Mouse (Mus musculus) ES-E14 (cell line): ENCODE data around the gene Inmt. TPM values are rescaled to one million over a fixed set of nuclear protein-coding genes. Genes with fewer than 3 reads are reported as not detected.

ENCODE experiments used
- DNase-seq: peaks from one replicate; pipeline ENCODE4 v3.0.0-alpha.2; 2013; ENCODE audit warnings: low read depth, low spot score
- H3K27ac ChIP-seq: 2 replicates; pipeline ENCODE4 v1.5.1; 2012; ENCODE audit warnings: low read depth, mild to moderate bottlenecking, low read length, moderate library complexity, mixed read lengths; ENCODE audit not compliant: poor library complexity, insufficient read depth, severe bottlenecking
- H3K36me3 ChIP-seq: 2 replicates; pipeline ENCODE4 v1.6.1; 2012; ENCODE audit warnings: mild to moderate bottlenecking, low read length, moderate library complexity, mixed read lengths; ENCODE audit not compliant: control insufficient read depth, poor library complexity, insufficient read depth, severe bottlenecking
- H3K4me1 ChIP-seq, 2 experiments: fragments of 150-350 bp in 1 of 2; sonication (generic) in 1 of 2; 2 replicates each; pipeline ENCODE4 v1.6.1; 2012; ENCODE audit warnings: low read length in 2 of 2, mild to moderate bottlenecking in 1 of 2, mixed read lengths in 1 of 2; ENCODE audit not compliant: control insufficient read depth in 2 of 2, insufficient read depth in 2 of 2, poor library complexity in 1 of 2
- H3K4me3 ChIP-seq, 2 experiments: fragments of 150-350 bp in 1 of 2; sonication (generic) in 1 of 2; 2 replicates each; pipeline ENCODE4 v1.5.1; 2012; ENCODE audit warnings: low read length in 2 of 2, low read depth in 1 of 2, mild to moderate bottlenecking in 1 of 2, mixed read lengths in 1 of 2; ENCODE audit not compliant: insufficient read depth in 1 of 2, poor library complexity in 1 of 2, severe bottlenecking in 1 of 2
- H3K9ac ChIP-seq: 2 replicates; pipeline ENCODE4 v1.6.1; 2012; ENCODE audit warnings: low read depth, mild to moderate bottlenecking, low read length, mixed read lengths; ENCODE audit not compliant: poor library complexity, insufficient read depth, severe bottlenecking
- H3K9me3 ChIP-seq: fragments of 150-350 bp; sonication (generic); 2 replicates; pipeline ENCODE4 v1.6.1; 2012; ENCODE audit warnings: low read depth, mild to moderate bottlenecking, low read length; ENCODE audit not compliant: control insufficient read depth, insufficient read depth
- CHD2 ChIP-seq: IDR thresholded peaks from 2 replicates; pipeline ENCODE4 v1.6.1; 2014; ENCODE audit warnings: mild to moderate bottlenecking, low read depth, low read length, inconsistent platforms
- HCFC1 ChIP-seq: IDR thresholded peaks from 2 replicates; pipeline ENCODE4 v1.6.1; 2012; ENCODE audit warnings: low read length, inconsistent platforms, borderline replicate concordance; ENCODE audit not compliant: insufficient read depth
- MAFK ChIP-seq: IDR thresholded peaks from 2 replicates; pipeline ENCODE4 v1.6.1; 2014; ENCODE audit warnings: mild to moderate bottlenecking, low read depth, low read length, inconsistent platforms; ENCODE audit not compliant: insufficient read depth
- ZC3H11A ChIP-seq: IDR thresholded peaks from 2 replicates; pipeline ENCODE4 v1.6.1; 2012; ENCODE audit warnings: low read depth, mild to moderate bottlenecking, inconsistent platforms, low read length, borderline replicate concordance
- ZNF384 ChIP-seq: IDR thresholded peaks from 2 replicates; pipeline ENCODE4 v1.6.1; 2012; ENCODE audit warnings: low read depth, low read length, inconsistent platforms
- in situ Hi-C, 2 experiments: fragments of 600-800 bp; cut with MboI; formaldehyde crosslinking; loops; one replicate each; pipeline ENCODE4 v1.15.1; 2025; ENCODE audit warnings: low sequenced_read_pairs in 2 of 2, inconsistent platforms in 1 of 2; ENCODE audit not compliant: unreplicated experiment in 2 of 2
- total RNA-seq: library from RNA; depleted of rRNA; stranded (reverse); fragments of 300-350 nt; gene quantifications from 2 replicates; pipeline ENCODE4 v1.2.3, GENCODE M21; 2012

Gene Inmt
- total RNA-seq, 1 experiment: not detected

DNA sequence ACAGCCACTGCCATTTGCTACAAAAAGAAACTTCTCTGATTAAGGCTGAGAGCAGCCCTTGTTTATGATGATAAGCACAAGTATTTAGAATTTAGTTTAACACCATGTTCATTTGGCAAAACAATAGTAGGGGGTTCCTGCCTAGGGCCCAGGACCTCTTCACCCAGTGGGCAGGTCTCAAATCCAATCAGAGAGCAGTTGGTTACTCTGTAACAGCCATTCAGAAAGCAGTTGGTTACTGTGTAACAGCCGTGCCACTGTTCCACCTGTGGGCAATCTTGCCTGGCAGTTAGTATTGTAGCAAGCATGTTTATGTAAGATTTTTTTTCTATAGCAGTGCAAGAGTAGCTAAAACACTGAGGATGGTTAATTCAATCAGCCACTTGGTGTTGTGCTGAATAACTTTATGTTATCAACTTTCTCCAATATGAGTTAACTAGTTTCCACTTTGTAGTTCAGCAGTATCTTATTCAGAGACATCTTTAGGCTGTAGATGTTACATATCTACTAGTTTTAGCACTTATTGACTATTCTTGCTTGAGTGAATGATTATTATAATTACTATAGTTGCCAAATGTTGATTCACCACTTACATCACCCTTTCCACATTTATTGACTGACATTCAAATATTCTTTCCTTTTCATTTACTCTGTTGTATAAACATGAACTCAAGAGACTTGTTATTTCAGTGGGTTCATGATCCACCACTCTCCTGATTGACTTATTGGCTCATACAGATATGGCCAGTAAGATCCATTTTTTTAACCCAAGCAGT, 8.0 kb upstream of the Inmt start:
- Histone ChIP-seq H3K36me3 (no peaks in the 10 kb centered on the region), H3K27ac (no peak overlapping the region), H3K4me1 (no peaks in the 10 kb centered on the region), H3K4me3 (no peak overlapping the region), H3K9me3 (peaks cover 3% of the 10 kb centered on the region; the same call in 1 of the 2 replicates), H3K9ac (no peak overlapping the region)
- no peak for TF ChIP-seq ZC3H11A
- no peak for TF ChIP-seq CHD2
- no peak for TF ChIP-seq ZNF384
- TF ChIP-seq HCFC1: no peak
- no peak for TF ChIP-seq MAFK
- in situ Hi-C loops: no loop called here
- no peak for DNase-seq

DNA sequence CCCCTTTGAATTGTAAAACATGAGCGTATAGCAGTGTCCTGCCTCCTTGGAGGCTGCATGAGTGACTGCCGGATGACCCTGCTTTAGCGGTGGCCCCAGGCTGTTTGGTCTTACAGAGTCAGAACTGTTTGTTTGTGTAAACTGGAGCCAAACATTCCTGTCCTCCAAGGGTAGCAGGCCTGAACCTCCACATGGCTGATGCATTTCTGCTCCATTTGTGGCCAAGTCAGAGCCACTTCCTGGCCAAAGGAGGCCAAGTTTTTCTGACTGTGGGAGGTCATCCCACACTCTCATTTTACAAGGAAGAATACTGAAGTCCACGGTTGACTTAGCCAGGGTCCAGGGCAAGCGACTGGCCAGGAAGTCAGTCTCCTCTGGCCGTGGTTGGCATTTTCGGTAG, 4.7 kb upstream of the Inmt start:
- Histone ChIP-seq H3K36me3 (no peaks in the 10 kb centered on the region), H3K4me3 (no peak overlapping the region), H3K9ac (no peak overlapping the region), H3K27ac (no peak overlapping the region), H3K9me3 (peaks cover 3% of the 10 kb centered on the region; the same call in 1 of the 2 replicates), H3K4me1 (no peaks in the 10 kb centered on the region)
- no peak for DNase-seq
- in situ Hi-C loops: no loop called here
- TF ChIP-seq HCFC1 (no peak), CHD2 (no peak), ZC3H11A (no peak), MAFK (no peak), ZNF384 (no peak)

DNA sequence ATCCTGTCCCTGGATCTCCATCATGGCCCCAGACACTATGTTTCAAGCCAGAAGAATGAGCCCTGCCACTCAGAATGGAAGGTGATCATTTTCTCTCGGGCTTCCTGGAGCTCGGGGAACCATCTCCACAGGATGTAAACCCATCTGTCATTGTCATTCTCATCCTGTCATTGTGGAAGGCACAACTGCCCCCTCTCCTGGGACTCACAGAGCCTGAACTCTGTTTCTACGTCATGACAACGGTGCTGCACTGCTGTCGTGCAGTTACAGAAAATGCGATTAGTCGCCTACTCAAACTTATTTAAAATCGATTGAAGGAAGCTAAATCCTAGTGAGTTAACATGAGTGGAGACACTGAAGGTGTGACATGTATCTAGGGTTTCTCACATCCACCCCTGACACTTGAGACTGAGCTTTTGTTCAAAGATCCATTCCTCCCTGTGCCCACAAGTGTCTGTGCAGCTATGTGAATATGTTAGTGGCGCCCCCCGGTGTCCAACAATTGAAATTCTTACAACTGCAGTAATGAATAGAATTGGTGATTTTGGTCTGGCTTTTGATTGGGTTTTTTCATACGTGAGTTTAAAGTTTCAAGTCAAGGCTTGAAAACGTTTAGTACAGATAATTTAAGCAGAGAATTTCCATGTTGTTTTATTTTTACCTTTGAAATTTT, 2.4 kb upstream of the Inmt start:
- Histone ChIP-seq H3K4me1 (no peaks in the 10 kb centered on the region), H3K9me3 (no peaks in the 10 kb centered on the region), H3K27ac (no peak overlapping the region), H3K9ac (no peak overlapping the region), H3K36me3 (no peaks in the 10 kb centered on the region), H3K4me3 (no peak overlapping the region)
- in situ Hi-C loops: no loop called here
- no peak for DNase-seq
- no peak for TF ChIP-seq ZNF384
- no peak for TF ChIP-seq ZC3H11A
- TF ChIP-seq HCFC1: no peak
- TF ChIP-seq MAFK: no peak
- TF ChIP-seq CHD2: no peak

DNA sequence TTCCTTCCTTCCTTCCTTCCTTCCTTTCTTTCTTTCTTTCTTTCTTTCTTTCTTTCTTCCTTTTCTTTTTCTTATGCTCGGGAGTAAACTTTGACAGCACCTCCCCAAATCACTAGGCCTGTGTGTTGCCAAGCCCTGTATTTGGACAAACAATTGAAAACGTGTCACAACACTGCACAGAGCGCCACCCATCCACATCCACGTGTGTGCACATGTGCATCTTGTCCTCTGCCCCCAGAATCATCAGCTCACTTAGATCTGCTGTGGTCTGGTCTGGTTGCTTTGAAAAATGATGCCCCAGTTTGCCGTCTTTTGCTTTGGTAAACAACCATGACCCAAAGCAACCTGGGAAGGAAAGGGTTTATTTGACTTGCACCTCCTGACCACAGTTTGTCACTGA, 1.0 kb upstream of the Inmt start:
- Histone ChIP-seq H3K4me1 (no peaks in the 10 kb centered on the region), H3K27ac (no peak overlapping the region), H3K9ac (no peak overlapping the region), H3K9me3 (no peaks in the 10 kb centered on the region), H3K4me3 (no peak overlapping the region), H3K36me3 (no peaks in the 10 kb centered on the region)
- no peak for DNase-seq
- in situ Hi-C loops: no loop called here
- TF ChIP-seq MAFK (no peak), ZC3H11A (no peak), HCFC1 (no peak), ZNF384 (no peak), CHD2 (no peak)
